Comparison of ENCODE assay signal across 25 mouse cellular contexts in genomic region chr3:150050916-150051315, GRCm38 (mm10).
"Had no signal": no experiment of that assay in that cellular context is flagged by ENCODE, and none has a peak within 500 bp of the region (broad histone marks: within the 10 kb centered on the region; RNA-seq: fewer than 3 reads in every experiment).

No protein-coding gene starts in this region.

- H3K9me3 ChIP-seq: heart, embryonic 13.5 days; heart, embryonic 15.5 days; hindbrain, embryonic 13.5 days; hindbrain, embryonic 15.5 days; kidney, embryonic 15.5 days; limb, embryonic 10.5 days; limb, embryonic 12.5 days had no signal

- H3K9ac ChIP-seq: heart, embryonic 13.5 days; heart, embryonic 15.5 days; hindbrain, embryonic 13.5 days; hindbrain, embryonic 15.5 days; kidney, embryonic 15.5 days; limb, embryonic 12.5 days had no signal

- H3K27me3 ChIP-seq: heart, embryonic 13.5 days; heart, embryonic 15.5 days; hindbrain, embryonic 13.5 days; hindbrain, embryonic 15.5 days; kidney, embryonic 15.5 days; limb, embryonic 12.5 days had no signal

- H3K36me3 ChIP-seq: heart, embryonic 13.5 days; heart, embryonic 15.5 days; hindbrain, embryonic 13.5 days; hindbrain, embryonic 15.5 days; kidney, embryonic 15.5 days; limb, embryonic 10.5 days; limb, embryonic 12.5 days had no signal

- ATAC-seq: intestine, embryonic 16.5 days had no signal

- H3K4me2 ChIP-seq: heart, embryonic 11.5 days; heart, embryonic 13.5 days; heart, embryonic 15.5 days; hindbrain, embryonic 13.5 days; hindbrain, embryonic 15.5 days; kidney, embryonic 15.5 days; limb, embryonic 12.5 days; liver, embryonic 11.5 days had no signal

- DNase-seq: gastrocnemius, postnatal 14 days; gastrocnemius, postnatal 36 days; heart, adult 2 months; heart, postnatal 14 days; heart, postnatal 36 days; kidney, adult 11 months; kidney, adult 2 months; kidney, adult 9 months; kidney, postnatal 14 days; kidney, postnatal 36 days; layer of hippocampus, adult 9-11 months; layer of hippocampus, postnatal 36 days; liver had no signal

- H3K4me3 ChIP-seq: heart, adult 2 months; heart, embryonic 13.5 days; heart, embryonic 15.5 days; hindbrain, embryonic 13.5 days; hindbrain, embryonic 15.5 days; kidney, embryonic 15.5 days; left cerebral cortex, adult 2 months; limb, embryonic 10.5 days; limb, embryonic 12.5 days had no signal

- H3K4me1 ChIP-seq: heart, embryonic 13.5 days; heart, embryonic 15.5 days; hindbrain, embryonic 13.5 days; hindbrain, embryonic 15.5 days; kidney, embryonic 15.5 days had no signal

- H3K27ac ChIP-seq: heart, adult 2 months; heart, embryonic 13.5 days; heart, embryonic 15.5 days; hindbrain, embryonic 13.5 days; hindbrain, embryonic 15.5 days; kidney, embryonic 15.5 days; kidney, postnatal 0 days; left cerebral cortex, adult 2 months; limb, embryonic 10.5 days; limb, embryonic 12.5 days had no signal
